Mouse (Mus musculus): ENCODE results near the gene Cdh20. TPM values are rescaled to one million over a fixed set of nuclear protein-coding genes. Genes with fewer than 3 reads are reported as not detected.

Gene Cdh20
- not detected for total RNA-seq (2023)

GRCm38 (mm10) chr1:104768371-104769249 is at the start of gene Cdh20:
Gene Cdh20 (plus strand): TSS chr1:104768529.

All from neutrophil, adult 83 days (primary cell).